Mouse (Mus musculus) cortical plate, adult 2 months (tissue): ENCODE data around the gene Tnpo2.

Experiments used
- CTCF ChIP-seq: fragments of 200-500 bp; IDR thresholded peaks from 2 replicates; pipeline ENCODE4 v1.5.1; 2011; ENCODE audit warnings: mild to moderate bottlenecking, control low read depth, low read length; ENCODE audit not compliant: insufficient read depth; ENCODE audit errors: extremely low read depth
- POLR2A ChIP-seq: fragments of 200-500 bp; IDR thresholded peaks from 2 replicates; pipeline ENCODE4 v1.6.1; 2011; ENCODE audit warnings: mild to moderate bottlenecking, low read length, control low read depth; ENCODE audit not compliant: insufficient read depth; ENCODE audit errors: extremely low read depth

- TF ChIP-seq CTCF (no peak), POLR2A (no peak)
Measured at GRCm38 (mm10) chr8:85100076-85100665, 63.5 kb downstream of the Tnpo2 start.
